Mouse (Mus musculus) heart, embryonic 12.5 days (tissue): ENCODE results near the gene Gm9958. TPM values are rescaled to one million over a fixed set of nuclear protein-coding genes. Genes with fewer than 3 reads are reported as not detected.
A peak's percentile ranks its signal among the peaks of the same experiment; 100 is the strongest.

Experiments used
- ATAC-seq: fragments of 200-750 bp; cut with Nextera tagmentation; 2 replicates; pipeline ENCODE4 v1.8.0; 2017; ENCODE audit warnings: moderate TSS enrichment, moderate library complexity; ENCODE audit not compliant: insufficient number of reproducible peaks, low FRiP score
- H3K27ac ChIP-seq: fragments of 300-500 bp; sonication (generic); 2 replicates; pipeline ENCODE4 v1.5.1; 2016; ENCODE audit warnings: mild to moderate bottlenecking, moderate library complexity; ENCODE audit not compliant: poor library complexity, severe bottlenecking
- H3K27me3 ChIP-seq: fragments of 300-500 bp; sonication (generic); replicated peaks from 2 replicates; pipeline ENCODE4 v1.6.1; 2016; ENCODE audit warnings: mild to moderate bottlenecking, moderate library complexity
- H3K36me3 ChIP-seq: fragments of 300-500 bp; sonication (generic); 2 replicates; pipeline ENCODE4 v1.6.1; 2016; ENCODE audit warnings: mild to moderate bottlenecking, moderate library complexity
- H3K4me1 ChIP-seq: fragments of 300-500 bp; sonication (generic); replicated peaks from 2 replicates; pipeline ENCODE4 v1.6.1; 2016; ENCODE audit warnings: mild to moderate bottlenecking
- H3K4me2 ChIP-seq: fragments of 300-500 bp; sonication (generic); 2 replicates; pipeline ENCODE4 v1.6.1; 2016; ENCODE audit warnings: mild to moderate bottlenecking, moderate library complexity
- H3K4me3 ChIP-seq: fragments of 300-500 bp; sonication (generic); 2 replicates; pipeline ENCODE4 v1.5.1; 2016; ENCODE audit warnings: mild to moderate bottlenecking
- H3K9ac ChIP-seq: fragments of 300-500 bp; sonication (generic); 2 replicates; pipeline ENCODE4 v1.6.1; 2016; ENCODE audit warnings: mild to moderate bottlenecking, moderate library complexity
- H3K9me3 ChIP-seq: fragments of 300-500 bp; sonication (generic); replicated peaks from 2 replicates; pipeline ENCODE4 v1.6.1; 2016; ENCODE audit warnings: mild to moderate bottlenecking, moderate library complexity
- WGBS: fragments of 180-500 bp; shearing (Covaris S2); methylation state at CpG from one replicate; pipeline ENCODE4 v1.1.7; 2016; 5-methylcytosine and 5-hydroxymethylcytosine counted together
- polyA plus RNA-seq: library from polyadenylated mRNA; unstranded; fragments of >200 nt; fragmentation: Nextera tagmentation; extraction: Ambion mirVana; gene quantifications from 2 replicates; pipeline ENCODE4 v1.2.1, GENCODE M21; 2016

Gm9958 gene
- polyA plus RNA-seq = 3.8 and 4.2 TPM in 2 replicates

DNA sequence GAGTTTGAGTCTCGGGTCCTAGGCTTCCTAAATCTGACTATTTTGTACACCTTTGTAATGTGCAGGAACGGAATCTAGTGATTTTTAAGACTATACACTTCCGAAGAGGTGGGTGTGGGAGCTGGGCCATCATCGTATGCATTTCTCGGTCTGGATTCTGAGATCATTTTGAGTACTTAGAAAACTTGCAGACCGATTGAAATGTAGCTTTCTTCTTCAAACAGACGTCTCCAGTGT, at the start of gene Gm9958:
Gm9958 (plus strand) TSS at position 138 of the 237 bp plus-strand sequence.
- WGBS = 3% methylated on average over 7 of the region's 7 CpGs
- H3K4me1 ChIP-seq = peaks cover 16% of the 10 kb centered on the region
- H3K36me3 ChIP-seq = peaks cover 4% of the 10 kb centered on the region; the same call in 1 of the 2 replicates
- H3K4me2 ChIP-seq = peak within 1 kb of the TSS; percentile 72
- H3K27me3 ChIP-seq = no peaks in the 10 kb centered on the region
- ATAC-seq = no peak
- peak within 1 kb of the TSS; percentile 99 for H3K9ac ChIP-seq
- H3K9me3 ChIP-seq = peaks cover 5% of the 10 kb centered on the region; the same call in 1 of the 2 replicates
- H3K27ac ChIP-seq = peak within 1 kb of the TSS; percentile 100
- peak within 1 kb of the TSS; percentile 95 for H3K4me3 ChIP-seq

GRCm38 (mm10) chr5:90331071-90331470, 35.9 kb upstream of the Gm9958 start:
- no peak overlapping the region for H3K9ac ChIP-seq
- H3K27ac ChIP-seq = no peak overlapping the region
- WGBS = 82% methylated on average over 1 of the region's 1 CpGs
- no peaks in the 10 kb centered on the region for H3K36me3 ChIP-seq
- no peak for ATAC-seq
- H3K4me3 ChIP-seq = no peak overlapping the region
- H3K9me3 ChIP-seq = no peaks in the 10 kb centered on the region
- peaks cover 15% of the 10 kb centered on the region; the same call in 1 of the 2 replicates for H3K4me1 ChIP-seq
- H3K4me2 ChIP-seq = no peak overlapping the region
- H3K27me3 ChIP-seq = no peaks in the 10 kb centered on the region

GRCm38 (mm10) chr5:90332478-90332877, 34.5 kb upstream of the Gm9958 start:
- Histone ChIP-seq H3K4me3 (no peak overlapping the region), H3K9me3 (no peaks in the 10 kb centered on the region), H3K9ac (no peak overlapping the region), H3K4me1 (peaks cover 15% of the 10 kb centered on the region; the same call in 1 of the 2 replicates), H3K36me3 (no peaks in the 10 kb centered on the region), H3K4me2 (no peak overlapping the region), H3K27ac (no peak overlapping the region), H3K27me3 (no peaks in the 10 kb centered on the region)
- WGBS = 96% methylated on average over 2 of the region's 2 CpGs
- no peak for ATAC-seq

GRCm38 (mm10) chr5:90338177-90339091, 28.6 kb upstream of the Gm9958 start:
- Histone ChIP-seq H3K4me2 (no peak overlapping the region), H3K4me1 (peaks cover 13% of the 10 kb centered on the region), H3K9me3 (no peaks in the 10 kb centered on the region), H3K27ac (no peak overlapping the region), H3K9ac (no peak overlapping the region), H3K36me3 (no peaks in the 10 kb centered on the region), H3K27me3 (no peaks in the 10 kb centered on the region), H3K4me3 (no peak overlapping the region)
- WGBS = 78% methylated on average over 7 of the region's 7 CpGs
- ATAC-seq = no peak

- H3K4me1 ChIP-seq = peaks cover 13% of the 10 kb centered on the region
- H3K9me3 ChIP-seq = no peaks in the 10 kb centered on the region
- H3K9ac ChIP-seq = no peak overlapping the region
- no peak overlapping the region for H3K27ac ChIP-seq
- H3K27me3 ChIP-seq = no peaks in the 10 kb centered on the region
- WGBS = 29% methylated on average over 5 of the region's 5 CpGs
- peak overlapping the region; percentile 29 for H3K4me3 ChIP-seq
- H3K36me3 ChIP-seq = no peaks in the 10 kb centered on the region
- ATAC-seq = peak; percentile 84
- peak overlapping the region; percentile 44 for H3K4me2 ChIP-seq
These were observed 27.7 kb upstream of the Gm9958 start for GRCm38 (mm10) chr5:90339129-90339952.

DNA sequence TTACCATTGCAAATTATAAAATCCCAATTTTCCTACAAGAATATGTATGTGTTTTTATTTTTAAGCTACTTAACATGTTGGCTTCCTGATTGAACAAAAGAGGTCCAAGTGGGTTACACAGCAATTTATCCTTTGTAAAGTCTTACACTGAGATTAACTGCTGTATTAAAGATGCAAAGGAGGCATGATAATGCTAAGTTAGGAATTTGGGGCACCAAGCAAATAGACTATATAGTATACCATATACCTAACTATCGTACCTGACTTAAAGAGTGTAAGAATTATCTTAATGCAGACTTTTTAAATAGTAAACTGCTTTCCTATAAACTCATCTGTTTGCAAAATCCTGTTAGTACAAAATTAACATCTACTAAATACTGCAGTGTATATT, 27.1 kb upstream of the Gm9958 start:
- 91% methylated on average over 1 of the region's 1 CpGs for WGBS
- Histone ChIP-seq H3K4me1 (peaks cover 13% of the 10 kb centered on the region), H3K36me3 (no peaks in the 10 kb centered on the region), H3K9me3 (no peaks in the 10 kb centered on the region), H3K4me3 (no peak overlapping the region), H3K27me3 (no peaks in the 10 kb centered on the region), H3K9ac (no peak overlapping the region), H3K4me2 (no peak overlapping the region), H3K27ac (no peak overlapping the region)
- no peak for ATAC-seq

DNA sequence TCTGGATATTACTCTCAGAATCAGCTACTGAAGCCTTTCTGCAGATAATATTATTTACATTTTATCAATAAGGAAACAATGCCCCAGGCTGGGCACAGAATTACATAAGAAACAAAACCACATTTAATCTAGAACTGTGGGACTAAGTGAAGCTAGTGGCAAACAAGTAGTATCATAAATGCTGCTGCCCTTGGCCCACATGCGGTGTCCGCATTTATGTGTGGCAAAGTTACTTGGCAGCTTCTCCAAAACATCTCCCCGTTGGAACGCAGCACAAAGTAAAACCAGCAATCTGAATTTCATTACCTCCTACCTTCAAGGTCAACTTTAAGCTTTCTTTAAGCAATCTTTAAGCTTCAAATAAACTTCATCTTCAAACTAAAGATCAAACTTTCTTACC, 26.2 kb upstream of the Gm9958 start:
- Histone ChIP-seq H3K4me2 (no peak overlapping the region), H3K27ac (no peak overlapping the region), H3K4me1 (peaks cover 13% of the 10 kb centered on the region), H3K9me3 (no peaks in the 10 kb centered on the region), H3K27me3 (no peaks in the 10 kb centered on the region), H3K36me3 (no peaks in the 10 kb centered on the region), H3K9ac (no peak overlapping the region), H3K4me3 (no peak overlapping the region)
- ATAC-seq = no peak
- 87% methylated on average over 4 of the region's 4 CpGs for WGBS

- peaks cover 2% of the 10 kb centered on the region; the same call in 1 of the 2 replicates for H3K4me1 ChIP-seq
- H3K27me3 ChIP-seq = no peaks in the 10 kb centered on the region
- H3K4me3 ChIP-seq = no peak overlapping the region
- H3K27ac ChIP-seq = no peak overlapping the region
- no peaks in the 10 kb centered on the region; the same call in 1 of the 2 replicates for H3K36me3 ChIP-seq
- H3K4me2 ChIP-seq = no peak overlapping the region
- H3K9me3 ChIP-seq = no peaks in the 10 kb centered on the region
- H3K9ac ChIP-seq = no peak overlapping the region
- 94% methylated on average over 3 of the region's 3 CpGs for WGBS
- no peak for ATAC-seq
These were observed 20.1 kb upstream of the Gm9958 start for GRCm38 (mm10) chr5:90346877-90347276.

DNA sequence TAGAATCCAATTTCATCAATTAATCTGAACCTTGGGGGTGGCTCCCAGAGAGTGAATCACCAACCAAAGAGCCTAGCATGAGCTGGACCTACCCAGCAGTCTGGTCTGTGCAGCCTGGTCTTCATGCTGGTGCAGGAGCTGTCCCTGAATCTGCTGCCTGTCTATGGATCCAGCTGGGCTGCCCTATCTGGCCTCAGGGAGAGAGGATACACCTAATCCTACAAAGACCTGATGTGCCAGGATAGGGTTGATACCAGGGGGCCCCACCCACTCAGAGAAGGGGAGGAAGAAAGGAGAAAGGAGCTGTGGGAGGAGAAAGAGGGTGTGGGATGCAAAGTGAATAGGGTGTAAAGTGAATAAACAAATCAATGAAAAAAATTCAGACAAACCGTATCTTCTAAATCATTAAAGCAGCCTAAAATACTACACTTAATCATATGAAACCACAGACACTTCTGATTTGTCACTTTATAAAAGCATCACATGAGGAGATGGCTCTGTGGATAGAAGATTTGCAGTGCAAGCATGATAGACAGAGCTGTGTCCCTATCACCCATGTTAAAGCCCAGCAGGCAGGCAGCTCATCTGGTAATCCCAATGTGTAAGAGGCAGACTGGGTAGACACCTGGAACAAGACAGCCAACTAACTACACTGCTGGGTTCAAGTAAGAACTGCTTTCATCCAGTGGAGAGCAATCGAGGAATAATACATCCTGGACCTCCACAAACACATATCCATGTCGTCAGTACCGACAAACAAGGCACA, 13.3 kb upstream of the Gm9958 start:
- Histone ChIP-seq H3K27ac (no peak overlapping the region), H3K9me3 (no peaks in the 10 kb centered on the region), H3K36me3 (peaks cover 9% of the 10 kb centered on the region), H3K4me1 (peaks cover 7% of the 10 kb centered on the region; the same call in 1 of the 2 replicates), H3K4me3 (no peak overlapping the region), H3K27me3 (no peaks in the 10 kb centered on the region), H3K4me2 (no peak overlapping the region), H3K9ac (no peak overlapping the region)
- ATAC-seq = no peak
- WGBS = 91% methylated on average over 4 of the region's 4 CpGs

- no peak overlapping the region for H3K27ac ChIP-seq
- H3K4me3 ChIP-seq = no peak overlapping the region
- no peaks in the 10 kb centered on the region for H3K9me3 ChIP-seq
- no peak overlapping the region for H3K4me2 ChIP-seq
- ATAC-seq = no peak
- WGBS = 83% methylated on average over 3 of the region's 3 CpGs
- H3K9ac ChIP-seq = no peak overlapping the region
- H3K27me3 ChIP-seq = no peaks in the 10 kb centered on the region
- peaks cover 7% of the 10 kb centered on the region; the same call in 1 of the 2 replicates for H3K4me1 ChIP-seq
- H3K36me3 ChIP-seq = peaks cover 15% of the 10 kb centered on the region
These were observed 11.2 kb upstream of the Gm9958 start for GRCm38 (mm10) chr5:90355824-90356223.
